ENCODE assay signal across 19 mouse cellular contexts in the genomic region with DNA sequence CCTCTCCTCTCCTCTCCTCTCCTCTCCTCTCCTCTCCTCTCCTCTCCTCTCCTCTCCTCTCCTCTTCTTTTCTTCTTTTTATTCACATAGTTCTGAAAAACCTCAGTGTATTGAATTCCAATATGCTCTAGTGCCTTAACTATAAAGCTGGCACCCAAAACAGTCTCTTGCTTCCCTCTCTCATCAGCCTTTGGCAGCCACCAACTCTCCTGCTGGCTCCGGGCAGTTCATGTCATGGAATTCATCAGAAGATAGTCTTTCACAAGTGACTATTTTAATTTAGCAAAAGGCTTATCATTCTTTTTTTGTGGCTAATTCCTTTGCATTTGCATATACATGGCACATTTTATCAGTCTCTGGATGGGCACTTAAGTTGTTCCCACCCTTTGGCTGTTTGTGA.
DNase-seq lines count a peak whose midpoint lies in the region; TF ChIP-seq lines count a peak whose summit lies in the region.
"Had no signal": no experiment of that assay in that cellular context is flagged by ENCODE, and none has a peak within 500 bp of the region (broad histone marks: within the 10 kb centered on the region; RNA-seq: fewer than 3 reads in every experiment).

No protein-coding gene starts in this region.

- H3K4me3 ChIP-seq in left cerebral cortex, adult 2 months: no peak overlapping the region
- H3K4me3 ChIP-seq: embryonic facial prominence, embryonic 13.5 days; embryonic facial prominence, embryonic 15.5 days; erythroblast, embryonic 14.5 days; forebrain, embryonic 10.5 days; forebrain, embryonic 12.5 days had no signal

- intact Hi-C loops in left cerebral cortex, adult 2 months (cut with DNase I): no loop called here
- intact Hi-C loops in left cerebral cortex, postnatal 36 days (cut with DNase I): no loop called here

- no peak for TF ChIP-seq CTCF in left cerebral cortex, adult 2 months (IDR thresholded peaks at IDR 0.05)

- DNase-seq in cerebellum, postnatal 10 days: peak; percentile 72 to 76
- no peak for DNase-seq in cerebellum, adult 11-12 months
- no peak for DNase-seq in left cerebral cortex, adult 2 months (ENCODE audit: extremely low spot score in 1 of 2, low spot score in 2 of 2)
- no peak for DNase-seq in left cerebral cortex, postnatal 36 days (ENCODE audit: low spot score in 2 of 2)
- DNase-seq in Muller cell, postnatal 12 days (ENCODE audit: inconsistent ontology term): peak; percentile 44
- DNase-seq: adrenal gland, adult 2 months; adrenal gland, postnatal 10 days; adrenal gland, postnatal 25 days; B cell, adult 2 months; cerebellum, adult 11 months; cerebellum, adult 2 months; cerebellum, adult 9-11 months; cerebellum, postnatal 36 days; embryo, embryonic 11 days had no signal

- H3K27ac ChIP-seq in left cerebral cortex, adult 2 months: peak overlapping the region; percentile 59; the same call in 1 of the 2 replicates
- H3K27ac ChIP-seq: embryonic facial prominence, embryonic 13.5 days; embryonic facial prominence, embryonic 15.5 days; forebrain, embryonic 10.5 days; forebrain, embryonic 12.5 days had no signal

Comparison
In these comparisons a context has a peak if more than half of its experiments do, and no peak if none do; other contexts are left out.
1. DNase-seq: peak in cerebellum, postnatal 10 days (2 of 2) and Muller cell, postnatal 12 days (single experiment); none in cerebellum, adult 11-12 months (single experiment), left cerebral cortex, adult 2 months (0 of 2) and left cerebral cortex, postnatal 36 days (0 of 2).